Mouse (Mus musculus): ENCODE measurements at regions not wholly inside any gene's neighbourhood (a gene's known extent, or its start where the extent isn't known, plus 50 kb on each side); places are given as distances from the start of the nearest gene placed in this dataset.
"Not testable (repeated sequence)": the region's sequence is repeated elsewhere in the genome, so short reads cannot be mapped to it uniquely, and the experiment has no call there.

DNA sequence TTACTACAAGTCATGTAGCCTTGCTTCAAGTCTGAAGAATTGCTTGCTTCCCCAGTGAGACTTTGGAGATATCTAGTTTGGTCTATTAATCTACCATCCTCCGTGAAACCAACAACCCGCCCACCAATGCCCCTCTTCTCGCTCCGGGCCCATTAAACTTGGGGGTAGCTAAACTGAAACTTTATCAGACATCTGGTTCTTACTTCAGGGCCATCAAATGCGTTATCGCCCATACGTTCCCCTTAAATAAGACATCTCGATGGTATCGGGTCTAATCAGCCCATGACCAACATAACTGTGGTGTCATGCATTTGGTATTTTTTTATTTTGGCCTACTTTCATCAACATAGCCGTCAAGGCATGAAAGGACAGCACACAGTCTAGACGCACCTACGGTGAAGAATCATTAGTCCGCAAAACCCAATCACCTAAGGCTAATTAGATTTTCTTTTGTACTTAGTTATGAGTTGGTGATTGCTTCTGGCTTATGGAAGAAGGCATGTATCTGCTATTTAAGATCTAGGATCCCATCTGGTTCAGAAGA is 1197.8 kb downstream of the Galc start:
- not testable (repeated sequence) for H3K9me3 ChIP-seq (replicated peaks); H3K27me3 ChIP-seq (replicated peaks); H3K9ac ChIP-seq; H3K4me1 ChIP-seq; H3K4me3 ChIP-seq; H3K36me3 ChIP-seq; H3K4me2 ChIP-seq; H3K27ac ChIP-seq
- WGBS (ENCODE audit: insufficient replicate concordance): 64% methylated on average over 10 of the region's 13 CpGs
- ATAC-seq: peak; percentile 100

DNA sequence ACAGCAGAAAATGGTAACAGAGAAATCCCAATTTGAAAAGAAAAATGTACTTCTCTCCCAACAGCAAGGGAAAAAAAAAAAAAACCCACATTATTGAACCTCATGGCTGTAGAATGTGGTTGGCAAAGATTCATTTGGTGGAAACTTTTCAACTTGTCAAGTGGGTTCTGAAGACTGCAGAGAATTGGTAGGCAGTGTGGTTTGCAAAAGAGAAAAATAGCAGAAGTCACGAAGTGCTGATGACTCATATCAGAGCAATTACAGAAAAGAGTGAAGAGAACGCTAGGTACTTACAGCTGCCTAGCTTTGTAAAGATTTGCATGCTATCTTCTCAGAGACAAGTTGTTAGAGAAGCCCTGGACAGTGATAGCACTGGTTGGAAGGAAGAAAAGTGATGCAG is 1211.6 kb downstream of the Galc start:
- H3K4me1 ChIP-seq: no peaks in the 10 kb centered on the region
- no peaks in the 10 kb centered on the region for H3K36me3 ChIP-seq
- WGBS (ENCODE audit: insufficient replicate concordance): 45% methylated on average over 2 of the region's 2 CpGs
- 0 out of 2 replicates have a peak, but pooled peaks cover 4% of the 10 kb centered on the region for H3K9me3 ChIP-seq (replicated peaks)
- no peak overlapping the region for H3K4me3 ChIP-seq
- no peak for ATAC-seq
- H3K4me2 ChIP-seq: no peak overlapping the region
- H3K9ac ChIP-seq: no peak overlapping the region
- H3K27ac ChIP-seq: no peak overlapping the region
- no peaks in the 10 kb centered on the region for H3K27me3 ChIP-seq (replicated peaks)

Data from liver, embryonic 12.5 days (tissue).